Mouse (Mus musculus) MEL-GATA-1-ER (cell line): Measurements from ENCODE around the gene Ralgapa2.

ENCODE experiments used
- DNase-seq: peaks from one replicate; pipeline ENCODE4 v3.0.0-alpha.2; 2012; ENCODE audit warnings: low read depth; ENCODE audit errors: extremely low read depth

The Ralgapa2 gene

GRCm38 (mm10) chr2:146511911-146512580 is at the start of gene Ralgapa2:
Gene Ralgapa2, minus strand, starts transcription at chr2:146512344.
- DNase-seq = peak; percentile 96

DNA sequence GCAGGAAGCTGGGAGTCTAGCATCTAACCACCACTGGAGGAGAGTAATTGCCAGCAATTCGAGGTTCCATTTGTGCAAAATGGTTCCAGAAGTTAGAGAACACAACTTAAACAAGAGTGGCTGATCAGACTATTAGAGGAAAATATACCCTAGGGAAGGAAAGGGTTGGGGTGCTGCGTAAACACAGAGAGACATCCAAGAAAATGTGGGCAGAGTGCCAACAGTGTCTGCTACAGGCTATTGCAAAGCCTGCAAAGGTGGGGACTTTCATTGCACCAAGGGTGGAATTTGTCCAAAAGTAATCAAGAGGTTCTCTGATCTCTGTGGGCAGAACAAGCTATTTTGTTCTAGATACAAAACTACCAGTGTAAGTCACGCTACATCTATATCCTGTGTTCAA is 49.4 kb upstream of the Ralgapa2 start:
- DNase-seq = no peak

- DNase-seq = no peak
Observed at GRCm38 (mm10) chr2:146560633-146561043, 48.5 kb upstream of the Ralgapa2 start.

DNA sequence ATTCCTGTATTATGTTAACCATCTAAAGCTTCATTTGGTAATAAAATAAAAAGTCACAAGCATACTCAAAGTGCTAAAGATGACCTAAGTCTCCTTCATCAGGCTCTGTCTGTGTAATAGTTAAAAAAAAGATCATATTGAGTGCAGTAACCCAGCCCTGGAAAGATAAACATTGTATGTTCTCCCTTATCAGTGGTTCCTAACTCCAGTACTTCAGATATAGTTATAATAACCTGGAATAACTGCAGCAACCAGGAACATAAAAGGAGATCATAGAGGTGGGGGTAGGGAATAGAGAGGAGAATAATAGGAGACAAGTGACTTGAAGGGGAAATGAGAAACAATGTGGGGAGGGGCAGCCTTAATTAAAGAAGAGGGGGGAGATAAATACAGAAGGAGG is 44.0 kb upstream of the Ralgapa2 start:
- DNase-seq = no peak

- no peak for DNase-seq
Observed at GRCm38 (mm10) chr2:146555351-146555750, 43.2 kb upstream of the Ralgapa2 start.

DNA sequence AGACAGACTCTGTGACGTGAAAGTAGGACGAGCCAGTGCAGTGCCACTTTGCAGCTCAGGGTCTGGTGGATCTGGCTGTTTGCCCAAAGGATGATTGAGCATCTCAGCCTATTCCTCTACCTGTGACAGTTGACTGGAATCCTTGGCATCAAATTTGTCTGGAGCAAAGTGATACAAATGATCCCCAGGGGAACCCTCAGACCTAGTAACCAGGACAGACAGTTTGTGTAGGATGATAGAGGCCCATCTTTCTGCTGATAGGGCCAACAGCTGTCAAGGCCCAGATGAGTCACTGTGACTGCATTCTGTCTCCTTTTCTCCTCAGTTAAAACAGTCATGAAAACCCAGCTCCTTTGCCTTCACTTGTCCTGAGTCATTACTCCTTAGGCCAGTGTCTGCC is 41.6 kb upstream of the Ralgapa2 start:
- no peak for DNase-seq

- DNase-seq = no peak
Observed at GRCm38 (mm10) chr2:146551818-146552217, 39.7 kb upstream of the Ralgapa2 start.

DNA sequence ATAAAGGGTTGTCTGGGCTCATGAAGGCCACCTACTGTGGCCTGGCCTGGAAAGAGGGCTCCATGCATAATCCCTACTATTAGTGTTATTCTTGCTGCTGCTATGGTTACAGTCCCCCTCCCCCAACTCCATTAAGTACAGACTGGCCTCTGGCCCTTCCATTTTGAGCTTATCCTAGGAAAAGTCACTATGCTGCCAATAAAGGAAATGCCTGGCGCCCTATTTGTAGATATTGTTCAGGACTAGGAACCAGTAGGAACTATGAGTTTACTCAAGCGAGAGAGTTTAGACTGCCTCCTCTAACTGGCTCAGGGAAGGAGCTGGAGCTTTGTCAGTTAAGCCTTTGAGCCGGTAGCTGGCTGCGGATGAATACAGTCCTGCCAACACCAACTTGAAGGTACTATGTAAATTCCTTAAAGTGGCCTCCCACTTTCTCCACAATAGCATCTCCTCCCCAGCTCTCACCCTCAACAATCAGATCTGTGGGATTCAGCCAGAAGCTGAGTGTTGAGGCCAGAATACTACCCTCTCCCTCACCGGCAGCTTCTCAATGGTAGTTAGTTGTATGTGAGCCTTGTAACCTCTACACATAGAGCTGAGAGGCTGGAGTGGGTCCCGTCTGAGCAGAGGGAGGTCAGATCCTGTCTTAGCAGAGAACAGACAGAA is 37.1 kb upstream of the Ralgapa2 start:
- DNase-seq = no peak

GRCm38 (mm10) chr2:146544155-146544814 is 32.1 kb upstream of the Ralgapa2 start:
- DNase-seq = no peak

DNA sequence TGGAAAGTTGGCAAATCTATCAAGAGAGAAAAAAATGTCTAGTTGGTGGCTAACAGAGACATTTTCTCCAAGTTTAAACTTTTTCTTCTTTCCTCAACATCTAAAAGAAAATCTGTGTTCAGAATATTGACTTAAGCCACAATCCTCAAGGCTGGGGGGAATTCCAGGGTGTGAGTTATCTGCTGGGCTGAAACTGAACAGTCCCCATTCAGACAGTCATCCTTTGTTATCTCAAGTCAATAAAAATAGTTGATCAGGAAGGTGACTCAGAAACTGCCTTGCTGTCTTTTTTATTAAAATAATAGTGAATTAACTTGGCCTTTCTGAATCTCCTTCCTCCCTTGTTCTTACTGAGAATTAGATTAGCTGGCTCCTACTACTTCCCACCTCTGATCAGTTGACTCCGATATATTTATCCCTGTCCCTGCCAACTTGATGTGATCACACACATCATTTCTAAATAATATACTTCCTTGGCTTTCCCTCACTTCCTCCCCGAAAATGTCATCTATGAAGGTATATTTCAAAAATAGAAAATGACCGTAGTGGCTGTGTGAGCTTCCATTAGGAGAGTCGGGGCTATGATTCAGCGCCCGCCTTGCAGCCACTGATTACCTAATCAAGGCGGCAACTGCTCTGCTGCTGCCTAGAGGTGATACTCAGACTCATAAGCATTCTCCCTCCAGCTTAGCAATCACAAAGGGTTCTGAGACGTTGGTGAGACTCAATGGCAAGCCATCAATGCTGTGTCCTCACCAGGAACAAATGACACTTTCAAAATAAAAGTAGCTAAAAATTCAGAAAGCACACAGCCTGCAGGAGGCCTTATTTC is 21.2 kb upstream of the Ralgapa2 start:
- DNase-seq = peak; percentile 76

DNA sequence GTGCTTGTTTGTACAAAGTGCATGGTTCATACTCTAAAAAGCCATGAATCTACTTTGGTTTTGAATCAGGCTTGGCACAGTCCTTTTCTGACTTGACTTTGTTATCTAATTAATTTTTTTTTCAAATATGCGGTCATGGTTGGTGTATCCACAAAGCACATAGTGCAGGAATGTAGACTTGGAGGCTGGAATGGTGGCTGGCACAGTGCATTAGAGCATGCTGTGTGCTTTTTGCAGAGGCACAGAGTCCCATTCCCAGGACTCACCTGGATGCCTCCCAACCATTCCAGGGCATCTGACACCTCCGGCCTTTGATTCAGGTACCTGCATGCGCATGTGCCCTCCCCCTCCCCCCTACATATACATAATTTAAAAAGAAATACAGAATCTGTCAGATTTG is 20.3 kb upstream of the Ralgapa2 start:
- DNase-seq = no peak

DNA sequence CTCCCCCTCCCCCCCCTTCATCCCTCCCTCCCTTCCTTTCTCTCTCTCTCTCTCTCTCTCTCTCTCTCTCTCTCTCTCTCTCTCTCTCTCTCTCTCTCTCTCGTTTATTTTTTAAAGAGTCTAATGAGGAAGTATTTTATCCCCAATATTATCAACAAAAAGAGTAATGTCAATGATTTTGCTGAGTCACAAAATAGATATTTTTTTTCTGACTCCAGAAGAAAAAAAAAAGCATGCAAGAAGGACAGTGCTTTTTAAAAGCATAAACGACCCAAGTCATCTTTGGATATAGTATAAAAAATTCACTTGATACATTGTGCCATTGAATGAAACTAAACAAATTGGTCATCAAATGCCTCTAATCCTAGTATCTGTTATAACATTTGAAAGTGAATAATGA is 13.3 kb upstream of the Ralgapa2 start:
- no peak for DNase-seq

DNA sequence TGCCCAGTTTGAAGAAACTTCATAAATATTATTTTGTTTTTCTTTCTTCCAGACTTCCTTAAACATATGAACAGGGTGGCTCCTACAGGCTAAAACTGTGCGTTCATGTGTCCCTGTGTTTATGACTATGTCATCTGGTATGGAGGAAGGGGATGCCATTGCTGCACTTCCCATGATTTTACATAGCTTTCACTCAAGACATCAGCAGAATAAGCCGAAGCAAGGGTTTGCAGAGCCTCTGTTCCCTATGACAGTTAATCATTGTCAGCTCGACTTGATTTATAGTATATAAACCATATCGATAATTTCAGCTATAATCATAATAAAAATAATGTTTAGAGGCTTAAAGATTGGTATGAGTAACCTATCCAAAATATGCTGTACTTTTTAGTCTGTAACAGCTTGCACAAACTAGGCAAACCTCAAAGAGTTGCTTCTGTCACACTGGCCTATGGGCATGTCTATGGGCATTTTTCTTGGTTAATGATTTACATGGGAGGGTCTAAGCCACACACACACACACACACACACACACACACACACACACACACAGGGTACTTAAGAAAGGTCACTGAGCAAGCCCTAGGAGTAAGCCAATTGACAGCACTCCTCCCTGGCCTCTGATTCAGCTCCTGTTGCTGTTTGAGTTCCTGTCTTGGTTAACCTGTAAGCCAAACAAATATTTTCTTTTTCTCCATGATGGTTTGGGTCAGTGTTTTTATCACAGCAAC is 12.7 kb upstream of the Ralgapa2 start:
- DNase-seq = no peak

DNA sequence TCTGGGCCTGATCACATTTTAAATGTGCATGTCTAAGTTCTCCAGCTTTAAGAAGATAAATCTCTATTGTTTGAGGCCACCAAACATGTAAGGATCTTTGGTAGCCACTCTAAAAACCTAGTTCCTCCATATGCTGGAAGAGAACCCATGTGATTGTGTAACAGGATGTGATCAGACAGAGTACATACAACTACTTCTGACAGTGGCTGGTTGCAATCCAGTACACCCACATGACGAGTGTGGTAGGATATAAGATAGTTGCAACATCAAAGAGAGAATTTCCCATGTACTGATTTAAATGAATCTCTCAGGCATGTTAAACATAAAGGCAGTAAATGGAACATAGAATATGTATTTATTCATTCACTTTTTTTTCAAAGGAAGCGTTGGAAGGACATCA is 4.8 kb upstream of the Ralgapa2 start:
- DNase-seq = no peak

DNA sequence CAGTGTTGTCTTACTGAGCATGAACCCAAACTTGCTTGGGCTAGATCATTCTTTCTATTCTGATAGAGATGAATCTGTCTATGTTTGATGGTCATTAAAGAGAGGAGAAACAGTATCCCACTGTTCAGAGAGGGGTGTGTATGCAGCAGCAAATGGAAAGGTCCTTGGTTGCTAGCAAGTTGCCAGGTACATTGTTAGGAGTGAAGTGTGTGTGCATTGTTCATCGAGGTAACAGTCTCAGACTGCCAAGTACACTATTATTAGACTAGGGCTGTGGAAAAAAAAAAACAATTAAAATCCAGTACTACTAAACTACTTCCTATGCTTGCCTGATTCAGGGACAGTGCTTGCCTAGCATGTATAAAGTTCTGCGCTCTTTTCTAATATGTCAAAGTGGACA is 2.9 kb upstream of the Ralgapa2 start:
- DNase-seq = no peak

GRCm38 (mm10) chr2:146512581-146512920 is 407 bp upstream of the Ralgapa2 start:
- no peak for DNase-seq

GRCm38 (mm10) chr2:146511401-146511865 is 711 bp downstream of the Ralgapa2 start:
- no peak for DNase-seq

DNA sequence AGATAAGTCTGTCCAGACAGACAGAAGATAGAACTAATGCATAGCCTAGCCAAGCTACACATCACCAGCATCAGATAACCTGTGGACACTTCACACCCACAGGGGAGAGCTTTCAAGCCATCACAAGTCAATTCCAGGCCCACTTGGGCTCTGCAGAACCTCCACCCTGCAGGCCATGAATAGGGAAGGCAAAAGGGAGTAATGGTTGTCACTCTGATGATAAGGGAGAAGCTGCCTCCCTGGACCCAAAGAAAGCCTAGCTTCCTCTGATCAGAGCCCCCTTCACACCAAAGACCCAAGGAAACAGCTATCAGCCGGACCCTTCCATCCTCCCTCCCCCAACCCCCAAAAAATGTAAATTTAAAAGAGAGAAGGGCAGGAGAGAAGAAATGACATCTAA is 1.4 kb downstream of the Ralgapa2 start:
- no peak for DNase-seq

DNA sequence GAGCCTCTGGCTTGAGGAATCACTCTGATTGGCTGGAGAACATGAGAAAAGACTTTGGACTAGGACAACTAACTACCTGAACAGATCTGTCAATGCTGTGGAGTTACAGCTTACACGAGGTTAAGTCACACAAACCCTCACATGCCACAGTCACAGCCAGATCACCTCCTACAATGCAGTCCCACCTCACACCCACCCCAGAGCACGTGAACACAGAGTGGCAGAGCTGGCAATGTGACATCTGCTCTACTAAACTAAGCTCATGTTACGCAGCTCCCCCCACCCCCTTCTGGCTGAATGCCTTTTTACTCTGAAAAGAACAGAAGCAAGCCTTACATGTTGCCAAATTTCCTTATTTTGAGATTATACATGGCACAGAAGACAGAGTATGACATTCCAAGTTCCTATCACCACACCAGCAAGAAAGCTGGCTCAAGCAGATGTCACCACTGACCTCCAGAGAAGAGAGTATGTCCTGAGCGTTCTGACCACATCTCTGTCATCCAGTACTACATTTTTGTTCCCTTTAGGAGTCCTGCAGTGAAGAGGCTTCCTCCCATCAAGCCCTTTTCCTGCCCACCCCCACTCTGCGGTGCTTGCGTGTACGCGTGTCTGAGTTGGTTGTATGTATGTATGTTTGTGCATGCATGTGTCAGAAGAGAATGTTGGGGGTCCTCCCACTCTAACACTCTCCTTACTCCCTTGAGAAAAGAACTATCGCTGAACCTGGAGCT is 9.4 kb downstream of the Ralgapa2 start:
- no peak for DNase-seq

GRCm38 (mm10) chr2:146500067-146500466 is 12.1 kb downstream of the Ralgapa2 start:
- DNase-seq = no peak
